Mouse (Mus musculus) cerebellum, adult 8-10 months (tissue): ENCODE results near the gene Palmd.

Experiments
- DNase-seq: peaks from one replicate; pipeline ENCODE4 v3.0.0; 2022

Palmd gene

GRCm38 (mm10) chr3:116968540-116968997 is at the start of gene Palmd:
Gene Palmd, minus strand, starts transcription at chr3:116968987.
- DNase-seq = no peak

DNA sequence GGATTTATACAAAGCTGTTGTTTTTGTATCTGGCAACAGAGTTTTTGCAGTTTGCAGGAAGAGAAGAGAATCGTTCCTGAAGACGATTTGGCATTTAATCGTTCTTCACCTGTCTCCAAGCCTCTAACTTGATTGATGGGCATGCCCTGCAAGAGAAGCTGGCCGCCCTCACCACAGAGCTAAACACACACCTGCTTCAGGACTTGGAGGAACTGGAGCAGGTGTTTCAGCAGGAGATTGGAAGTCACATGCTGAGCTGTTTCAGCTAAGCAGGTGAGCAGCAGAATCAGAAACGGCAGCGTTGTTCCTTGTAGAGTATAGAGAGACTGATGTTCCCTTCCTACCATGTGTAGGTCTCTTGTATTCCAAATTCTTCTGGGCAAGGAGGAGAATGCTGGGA is 41.4 kb upstream of the Palmd start:
- no peak for DNase-seq

DNA sequence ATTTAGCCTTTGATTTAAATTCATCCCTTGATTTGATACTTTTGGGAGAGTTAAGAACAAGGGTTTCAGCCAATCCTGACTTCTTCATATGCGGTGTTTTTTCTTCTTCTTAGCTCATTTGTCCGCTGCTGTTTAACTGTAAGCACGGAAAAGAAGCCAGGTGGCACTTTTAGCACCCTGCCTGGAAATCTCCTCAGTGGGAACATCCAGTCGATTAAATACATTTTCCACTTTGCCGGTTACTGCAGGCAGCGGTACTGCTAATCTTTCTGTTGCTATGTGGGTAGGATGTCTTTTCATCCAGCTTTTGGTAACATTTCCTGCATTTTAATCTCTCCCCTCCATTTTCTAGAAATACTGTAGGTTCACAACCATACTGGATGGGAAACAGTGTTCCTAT is 38.6 kb upstream of the Palmd start:
- DNase-seq = no peak

DNA sequence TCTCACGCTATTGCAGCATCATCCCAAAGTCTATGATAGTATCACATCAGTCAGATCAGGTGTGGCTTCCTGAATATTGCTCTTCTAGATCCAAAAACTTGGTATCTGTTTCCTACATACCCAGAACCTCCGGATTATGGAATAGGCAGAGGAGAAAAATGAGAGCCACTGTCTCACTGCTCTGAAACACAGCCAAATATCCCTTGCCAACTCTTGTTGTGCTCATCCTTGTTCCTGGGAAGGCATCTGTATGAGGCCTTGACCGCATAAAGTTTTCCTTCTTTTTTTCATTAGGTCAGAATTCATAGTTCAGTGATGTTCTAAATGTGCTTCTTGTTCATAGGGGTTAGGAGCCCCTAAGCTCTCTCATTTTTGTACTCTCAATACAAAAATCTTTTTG is 37.8 kb upstream of the Palmd start:
- no peak for DNase-seq

GRCm38 (mm10) chr3:117003379-117003778 is 34.6 kb upstream of the Palmd start:
- no peak for DNase-seq

DNA sequence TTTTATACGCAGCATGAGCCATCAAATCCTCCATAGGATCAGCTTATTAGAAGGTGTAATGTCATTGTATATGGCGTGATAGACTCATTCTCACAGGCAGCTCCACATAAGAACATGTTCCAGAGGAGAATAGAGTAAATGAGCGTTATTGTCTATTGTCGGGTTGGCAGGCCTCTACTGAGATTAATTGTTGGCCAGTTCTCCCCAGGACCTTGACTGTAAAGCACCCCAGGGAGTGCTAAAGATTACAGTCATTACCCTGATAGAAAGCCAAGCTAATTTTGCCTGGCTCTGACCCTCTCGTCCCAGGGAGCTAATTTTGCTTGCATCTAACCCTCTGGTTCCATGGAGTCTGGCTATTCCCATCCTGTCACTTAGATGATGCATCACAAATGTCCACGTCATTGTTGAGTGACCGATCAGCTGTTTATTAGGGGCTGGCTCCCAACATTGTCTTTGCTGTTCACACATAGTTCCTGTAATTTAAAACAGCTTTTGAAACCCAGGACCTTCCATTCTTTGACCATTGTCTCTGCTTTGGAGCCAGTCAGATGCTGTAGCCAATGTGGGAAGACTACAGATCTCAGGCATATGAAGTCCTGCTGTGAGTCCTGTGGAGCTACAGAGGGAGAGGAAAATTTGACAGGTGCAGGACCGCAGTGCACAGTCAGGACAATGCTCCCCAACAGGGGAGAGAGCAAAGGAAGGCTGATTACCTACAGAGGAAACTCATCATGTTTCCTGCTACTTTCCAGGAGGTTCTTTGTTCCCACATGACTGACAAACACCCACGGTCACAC is 33.1 kb upstream of the Palmd start:
- no peak for DNase-seq

DNA sequence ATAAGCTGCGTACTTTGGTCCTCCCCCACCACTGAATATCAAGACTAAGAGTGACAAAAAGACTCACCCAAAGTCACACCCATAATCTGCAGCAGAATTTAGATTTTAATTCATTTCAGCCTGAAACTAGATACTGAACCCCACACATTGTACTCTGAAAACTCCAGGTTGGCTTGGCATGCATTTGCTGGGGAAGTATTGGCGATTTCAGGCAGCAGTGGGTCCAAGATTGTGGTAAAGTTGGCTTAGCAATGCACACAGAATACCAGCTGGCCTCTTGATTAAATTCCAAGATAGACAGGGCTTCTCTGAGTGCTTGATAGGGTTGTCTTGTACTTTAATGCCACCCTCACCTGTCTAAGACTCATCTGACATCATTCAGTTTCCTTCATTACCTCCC is 24.2 kb upstream of the Palmd start:
- no peak for DNase-seq

- DNase-seq = no peak
Measured at GRCm38 (mm10) chr3:116991180-116991579, 22.4 kb upstream of the Palmd start.

- no peak for DNase-seq
Measured at GRCm38 (mm10) chr3:116988221-116988620, 19.4 kb upstream of the Palmd start.

- DNase-seq = no peak
Measured at GRCm38 (mm10) chr3:116986451-116986850, 17.7 kb upstream of the Palmd start.

GRCm38 (mm10) chr3:116985741-116986140 is 17.0 kb upstream of the Palmd start:
- DNase-seq = no peak

DNA sequence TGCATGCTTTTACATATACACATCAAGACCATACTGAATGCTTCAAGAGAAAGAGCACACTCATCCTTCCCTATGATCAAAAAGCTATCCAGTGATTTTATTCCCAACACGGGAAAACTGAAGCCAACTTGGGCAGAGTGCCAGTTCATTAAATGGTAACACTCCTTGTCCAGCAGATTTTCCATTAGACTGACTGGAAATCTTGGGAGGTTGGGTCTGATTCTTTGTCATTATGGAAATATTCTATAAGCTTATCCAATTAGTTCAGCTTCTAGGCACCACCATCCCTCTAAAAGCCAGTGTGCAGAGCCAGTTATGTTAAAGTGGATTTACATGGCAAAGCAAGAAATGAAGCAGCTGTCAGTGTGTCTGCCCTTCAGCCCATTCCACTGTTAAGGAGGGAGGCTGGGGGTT is 16.3 kb upstream of the Palmd start:
- no peak for DNase-seq

DNA sequence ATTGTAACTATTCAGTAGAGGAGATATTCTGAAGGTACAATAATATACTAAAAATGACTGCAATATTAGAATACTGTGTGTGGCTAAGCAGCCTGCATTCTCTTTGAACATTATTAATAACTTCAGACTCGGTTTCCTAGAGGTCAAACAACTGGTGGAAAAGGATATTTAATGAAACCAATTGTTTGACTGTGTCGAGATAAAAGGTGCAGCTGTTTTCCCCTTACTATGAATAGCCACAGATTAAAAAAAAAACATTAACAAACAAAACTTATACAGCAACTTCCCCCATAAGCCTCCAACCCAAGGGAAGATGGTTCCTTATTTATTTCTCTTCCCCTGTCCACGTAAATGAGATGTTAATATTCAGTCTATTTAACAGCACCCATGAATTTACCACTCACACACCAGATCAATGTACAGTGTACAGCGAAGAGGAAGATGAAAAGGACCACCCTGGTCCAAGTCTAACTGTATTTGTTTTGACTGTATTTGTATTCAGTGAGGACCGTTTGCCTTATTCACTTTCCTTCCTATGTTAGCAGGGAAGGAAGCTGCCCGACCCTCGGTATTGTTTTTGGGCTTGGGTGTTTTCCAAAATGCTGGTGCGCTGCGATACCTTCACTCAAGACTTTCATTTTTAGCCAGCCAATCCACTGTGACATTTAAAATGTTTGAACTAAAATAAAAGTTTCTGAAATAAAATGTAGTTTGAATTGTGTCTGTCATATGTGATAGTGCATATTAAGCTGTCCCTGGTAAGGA is 13.2 kb upstream of the Palmd start:
- DNase-seq = no peak

DNA sequence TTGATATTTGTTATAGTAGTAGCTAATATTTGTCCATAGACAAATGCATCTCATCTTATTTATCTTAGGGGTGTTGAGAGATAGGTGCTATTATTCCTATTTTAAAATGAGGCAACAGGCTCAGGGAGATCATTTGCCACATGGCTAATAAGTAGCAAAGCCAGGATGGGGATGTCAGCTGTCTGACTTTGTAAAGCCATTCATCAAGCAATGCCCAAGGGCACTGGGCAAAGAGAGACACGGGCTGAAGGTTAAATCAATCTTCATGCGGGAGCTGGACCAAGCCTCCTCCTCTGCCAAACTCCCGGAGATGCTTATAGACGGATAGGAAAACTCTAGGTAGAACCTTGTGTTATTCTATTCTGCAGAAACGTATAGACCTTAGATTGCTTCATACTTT is 999 bp upstream of the Palmd start:
- no peak for DNase-seq

GRCm38 (mm10) chr3:116969003-116969402 is 216 bp upstream of the Palmd start:
- no peak for DNase-seq

DNA sequence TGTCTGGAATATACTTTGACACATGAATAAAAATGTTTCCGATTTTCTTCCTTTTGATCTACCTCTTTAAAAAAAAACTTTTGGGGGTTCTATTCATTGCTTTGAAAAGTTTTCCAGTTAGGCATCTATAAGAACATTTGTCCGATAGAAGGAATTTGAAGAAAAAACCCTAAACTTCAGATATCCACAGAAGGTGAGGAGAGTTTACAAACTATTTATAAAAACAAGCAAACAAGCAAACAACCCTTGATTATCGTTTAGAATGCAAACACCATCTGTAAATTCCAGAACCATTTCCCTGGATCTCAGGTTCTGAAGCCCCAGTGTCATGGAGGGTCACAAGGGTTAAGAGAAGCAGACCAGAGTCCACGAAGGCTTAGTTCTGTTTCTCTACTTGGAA is 820 bp downstream of the Palmd start, which contains the start of gene 4930455H04Rik:
TSS of gene 4930455H04Rik (plus strand) at position 301 of the 400 bp plus-strand sequence.
- DNase-seq = no peak

DNA sequence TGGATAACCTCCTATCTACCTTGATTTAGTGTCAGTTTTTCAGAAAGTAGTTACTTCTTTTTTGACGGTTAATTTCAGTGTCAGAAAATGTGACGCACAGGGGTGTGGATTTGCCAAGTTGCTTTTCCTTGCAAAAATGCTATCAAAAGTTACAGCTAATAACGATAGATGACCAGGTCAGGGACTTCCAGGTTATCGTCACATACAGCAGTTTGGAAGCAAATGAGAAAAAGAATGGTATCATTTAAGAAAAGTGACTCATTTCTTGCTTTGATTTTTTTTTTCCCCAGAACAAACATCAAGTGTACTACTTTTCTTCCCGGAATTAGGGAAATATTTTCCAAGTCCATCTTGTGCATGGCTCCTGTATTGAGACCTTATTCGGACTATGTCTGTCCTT is 1.4 kb downstream of the Palmd start:
- DNase-seq = no peak

- no peak for DNase-seq
Measured at GRCm38 (mm10) chr3:116966800-116967199, 2.0 kb downstream of the Palmd start.

GRCm38 (mm10) chr3:116966225-116966624 is 2.6 kb downstream of the Palmd start:
- DNase-seq = no peak

DNA sequence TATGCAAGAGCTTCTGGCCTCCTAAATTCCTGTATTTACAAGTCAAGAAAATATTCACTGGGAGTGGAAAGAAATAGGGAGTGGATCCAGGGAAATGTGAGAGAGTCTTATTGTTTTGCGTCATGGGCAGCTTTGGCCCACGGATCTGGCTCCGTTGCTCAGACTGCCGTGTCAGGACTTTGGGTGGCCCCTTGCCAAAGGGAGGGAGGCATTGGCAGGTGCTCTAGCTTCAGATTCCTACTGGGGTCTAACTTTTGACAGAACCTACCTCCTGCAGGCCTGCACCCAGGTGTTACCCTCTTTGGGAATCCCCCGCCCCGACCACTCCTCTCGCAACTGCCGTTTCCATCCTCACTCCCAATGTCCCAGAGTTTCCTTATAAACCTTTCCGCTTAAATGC is 4.4 kb downstream of the Palmd start:
- DNase-seq = no peak

- DNase-seq = no peak
Measured at GRCm38 (mm10) chr3:116963213-116963612, 5.6 kb downstream of the Palmd start.

DNA sequence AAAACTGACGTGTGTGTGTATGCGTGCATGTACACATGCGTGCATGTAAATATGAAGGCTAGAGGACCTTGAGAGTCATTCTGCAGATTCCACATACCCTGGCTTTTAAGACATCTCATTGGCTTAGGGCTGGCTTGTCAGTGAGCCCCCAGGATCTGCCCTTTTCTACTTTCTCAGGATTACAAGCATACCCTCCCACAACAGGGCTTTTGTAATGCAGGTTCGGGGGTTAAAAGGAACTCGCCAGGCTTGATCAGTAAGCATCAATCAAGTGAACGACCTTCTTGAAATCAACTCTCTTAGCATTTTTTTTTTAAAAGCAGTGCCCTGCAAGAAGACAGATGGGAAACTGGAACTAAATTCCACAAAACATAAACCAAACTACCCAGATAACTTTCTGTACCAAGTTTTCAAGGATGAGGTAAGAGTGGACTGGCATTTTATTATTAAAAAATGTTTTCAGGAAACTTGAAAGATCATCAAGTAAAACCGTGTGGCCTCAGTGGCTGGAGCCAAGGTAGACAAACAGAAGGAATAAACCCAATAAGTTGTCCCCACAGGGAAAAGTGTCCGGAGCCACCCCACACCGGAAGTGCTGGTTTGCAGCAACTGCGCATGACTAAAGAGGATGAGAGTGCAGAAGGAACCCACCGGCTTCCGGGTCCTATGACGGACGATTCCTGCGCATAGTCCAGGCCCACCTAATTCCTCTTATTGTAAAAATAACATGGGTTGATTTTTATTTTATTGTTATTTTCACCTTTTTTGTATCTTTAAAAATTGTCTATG is 7.2 kb downstream of the Palmd start:
- DNase-seq = no peak

GRCm38 (mm10) chr3:116960414-116960813 is 8.4 kb downstream of the Palmd start:
- no peak for DNase-seq
